Mouse (Mus musculus): ENCODE results near the gene B3gat3. TPM values are rescaled to one million over a fixed set of nuclear protein-coding genes. Genes with fewer than 3 reads are reported as not detected.

Gene B3gat3
- polyA plus RNA-seq, 1 experiment from 2014 or later: 44.0 TPM

DNA sequence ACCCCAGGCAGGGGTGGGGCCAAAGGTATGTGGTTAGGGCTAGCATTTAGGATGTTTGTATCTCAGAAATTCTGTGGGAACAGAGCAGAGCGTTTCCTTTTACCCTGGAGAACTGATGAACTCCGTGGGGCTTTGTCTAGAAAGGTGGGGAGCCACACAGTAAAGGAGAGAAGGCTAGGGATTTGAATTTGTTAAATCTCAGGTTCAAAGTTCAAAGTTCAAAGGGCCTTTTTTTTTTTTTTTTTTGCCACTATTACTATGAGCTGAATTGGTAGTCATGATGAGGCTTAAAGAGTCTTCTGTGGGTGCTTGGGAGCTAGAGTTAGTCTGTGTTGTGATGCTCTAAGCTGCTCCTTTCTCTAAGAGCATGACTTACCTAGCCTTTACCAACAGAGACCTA lies 16.6 kb downstream of the B3gat3 start:
- no peak overlapping the region for H3K4me3 ChIP-seq (ENCODE audit: low read length)
- H3K4me2 ChIP-seq (ENCODE audit: low read depth, low read length): no peak overlapping the region
- peaks cover 22% of the 10 kb centered on the region for H3K36me3 ChIP-seq (ENCODE audit: control insufficient read depth, insufficient read depth, low read length)
- no peak overlapping the region for H3K27ac ChIP-seq (ENCODE audit: low read length)
- no peaks in the 10 kb centered on the region for H3K27me3 ChIP-seq (replicated peaks; ENCODE audit: control insufficient read depth, insufficient read depth, low read length)
- 73% methylated on average over 2 of the region's 2 CpGs for WGBS
- no peak overlapping the region for H3K9ac ChIP-seq (ENCODE audit: low read depth, low read length)
- no peak for ATAC-seq
- no peaks in the 10 kb centered on the region for H3K9me3 ChIP-seq (ENCODE audit: control insufficient read depth, low read length)
- H3K4me1 ChIP-seq (ENCODE audit: control insufficient read depth, insufficient read depth, low read length): peaks cover 9% of the 10 kb centered on the region

DNA sequence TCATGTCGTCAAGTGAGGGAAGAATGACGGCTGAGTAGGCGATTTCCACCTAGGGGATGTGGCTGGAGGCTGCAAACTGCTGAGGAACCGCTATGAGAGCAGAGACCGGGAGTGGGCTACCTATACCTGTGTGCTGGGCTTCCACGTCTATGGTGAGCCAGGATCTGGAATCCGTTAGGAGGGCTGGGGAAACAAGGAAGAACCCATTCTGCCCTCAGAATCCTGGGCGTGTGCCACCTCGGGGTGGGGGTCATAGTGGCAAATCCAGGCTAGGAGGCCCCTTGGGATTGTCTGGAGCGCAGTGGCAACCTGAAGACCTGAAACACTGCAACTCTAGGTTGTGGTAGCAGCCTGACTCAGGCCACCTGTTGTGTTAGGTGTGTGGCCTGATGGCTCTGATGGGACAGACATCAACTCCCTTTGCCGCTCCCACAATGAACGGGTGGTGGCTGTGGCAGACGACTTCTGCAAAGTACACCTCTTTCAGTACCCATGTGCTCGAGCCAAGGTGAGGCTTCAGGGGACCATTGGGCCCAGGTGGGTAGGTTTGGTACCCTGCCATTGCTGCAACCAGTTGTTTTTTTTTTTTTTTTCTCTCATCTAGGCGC lies 20.5 kb downstream of the B3gat3 start:
- Histone ChIP-seq H3K27ac (ENCODE audit: low read length) (peak overlapping the region; percentile 75; the same call in 1 of the 2 replicates), H3K36me3 (ENCODE audit: control insufficient read depth, insufficient read depth, low read length) (peaks cover 12% of the 10 kb centered on the region), H3K9ac (ENCODE audit: low read depth, low read length) (peak overlapping the region; percentile 86), H3K4me1 (ENCODE audit: control insufficient read depth, insufficient read depth, low read length) (peaks cover 28% of the 10 kb centered on the region), H3K9me3 (ENCODE audit: control insufficient read depth, low read length) (no peaks in the 10 kb centered on the region), H3K27me3 (replicated peaks; ENCODE audit: control insufficient read depth, insufficient read depth, low read length) (no peaks in the 10 kb centered on the region), H3K4me3 (ENCODE audit: low read length) (no peak overlapping the region), H3K4me2 (ENCODE audit: low read depth, low read length) (peak overlapping the region; percentile 74; the same call in 1 of the 2 replicates)
- 81% methylated on average over 15 of the region's 15 CpGs for WGBS
- no peak for ATAC-seq

DNA sequence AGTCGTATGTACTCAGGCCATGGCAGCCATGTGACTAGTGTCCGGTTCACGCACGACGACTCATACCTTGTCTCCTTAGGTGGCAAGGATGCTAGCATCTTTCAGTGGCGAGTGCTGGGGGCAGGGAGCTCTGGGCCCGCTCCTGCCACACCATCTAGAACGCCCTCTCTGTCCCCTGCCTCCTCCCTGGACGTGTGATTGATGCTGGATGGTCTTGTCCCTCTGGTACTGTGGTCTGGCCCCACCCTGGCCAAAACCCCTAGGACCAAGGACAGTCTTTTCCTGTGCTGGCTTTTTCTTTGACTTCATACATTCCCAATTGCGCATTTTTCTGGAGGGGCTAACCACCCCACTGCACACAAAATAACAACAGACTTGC lies 21.0 kb downstream of the B3gat3 start:
- Histone ChIP-seq H3K9me3 (ENCODE audit: control insufficient read depth, low read length) (no peaks in the 10 kb centered on the region), H3K4me3 (ENCODE audit: low read length) (peak overlapping the region; percentile 62), H3K36me3 (ENCODE audit: control insufficient read depth, insufficient read depth, low read length) (peaks cover 14% of the 10 kb centered on the region), H3K27ac (ENCODE audit: low read length) (peak overlapping the region; percentile 75), H3K4me2 (ENCODE audit: low read depth, low read length) (peak overlapping the region; percentile 74), H3K9ac (ENCODE audit: low read depth, low read length) (peak overlapping the region; percentile 86), H3K27me3 (replicated peaks; ENCODE audit: control insufficient read depth, insufficient read depth, low read length) (no peaks in the 10 kb centered on the region), H3K4me1 (ENCODE audit: control insufficient read depth, insufficient read depth, low read length) (peaks cover 28% of the 10 kb centered on the region)
- ATAC-seq: peak; percentile 13
- WGBS: 37% methylated on average over 10 of the region's 10 CpGs

DNA sequence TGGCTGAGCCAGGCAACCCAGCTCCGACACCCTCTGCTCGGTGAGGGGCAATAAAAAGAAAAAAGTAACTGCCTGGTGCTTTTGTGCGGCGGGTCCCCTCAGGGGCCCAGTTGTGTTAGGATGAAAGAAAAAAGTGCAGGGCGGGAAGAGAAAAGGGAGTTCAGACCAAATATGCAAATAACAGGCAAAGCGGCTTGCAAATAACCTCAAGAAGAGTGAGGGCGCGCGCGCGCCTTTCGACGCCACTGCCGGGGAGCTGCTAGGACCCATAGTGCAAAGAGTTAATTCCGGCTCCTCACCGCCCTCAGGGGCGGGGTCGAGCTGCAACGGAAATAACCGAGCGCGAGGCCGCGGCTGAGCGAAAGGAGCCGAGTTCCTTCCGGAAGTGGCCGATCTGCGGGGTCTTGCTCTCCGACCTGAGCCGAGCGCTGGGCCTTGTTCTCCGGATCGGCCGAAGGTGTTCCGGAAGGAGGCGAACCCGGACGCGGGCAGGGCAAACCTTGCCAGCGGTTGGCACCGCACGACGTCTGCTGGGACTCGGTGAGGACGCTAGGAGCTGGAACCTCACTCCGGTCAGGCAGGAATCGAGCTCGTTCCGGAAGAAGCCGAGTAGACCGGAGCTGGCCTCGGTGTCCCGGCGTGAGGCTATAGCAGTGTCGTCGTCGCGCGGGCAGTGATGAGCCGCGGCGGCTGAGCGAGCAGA lies 21.5 kb downstream of the B3gat3 start, which contains the start of gene Mta2:
Gene Mta2 (plus strand): TSS at position 361 of the 703 bp plus-strand sequence.
- H3K9me3 ChIP-seq (ENCODE audit: control insufficient read depth, low read length): no peaks in the 10 kb centered on the region
- H3K4me2 ChIP-seq (ENCODE audit: low read depth, low read length): peak within 1 kb of the TSS; percentile 74
- WGBS: under 1% methylated on average over 64 of the region's 64 CpGs
- H3K9ac ChIP-seq (ENCODE audit: low read depth, low read length): peak within 1 kb of the TSS; percentile 86
- peak within 1 kb of the TSS; percentile 62 for H3K4me3 ChIP-seq (ENCODE audit: low read length)
- peaks cover 16% of the 10 kb centered on the region for H3K36me3 ChIP-seq (ENCODE audit: control insufficient read depth, insufficient read depth, low read length)
- peak within 1 kb of the TSS; percentile 92 for H3K27ac ChIP-seq (ENCODE audit: low read length)
- no peaks in the 10 kb centered on the region for H3K27me3 ChIP-seq (replicated peaks; ENCODE audit: control insufficient read depth, insufficient read depth, low read length)
- ATAC-seq: peak; percentile 95
- H3K4me1 ChIP-seq (ENCODE audit: control insufficient read depth, insufficient read depth, low read length): peaks cover 28% of the 10 kb centered on the region

DNA sequence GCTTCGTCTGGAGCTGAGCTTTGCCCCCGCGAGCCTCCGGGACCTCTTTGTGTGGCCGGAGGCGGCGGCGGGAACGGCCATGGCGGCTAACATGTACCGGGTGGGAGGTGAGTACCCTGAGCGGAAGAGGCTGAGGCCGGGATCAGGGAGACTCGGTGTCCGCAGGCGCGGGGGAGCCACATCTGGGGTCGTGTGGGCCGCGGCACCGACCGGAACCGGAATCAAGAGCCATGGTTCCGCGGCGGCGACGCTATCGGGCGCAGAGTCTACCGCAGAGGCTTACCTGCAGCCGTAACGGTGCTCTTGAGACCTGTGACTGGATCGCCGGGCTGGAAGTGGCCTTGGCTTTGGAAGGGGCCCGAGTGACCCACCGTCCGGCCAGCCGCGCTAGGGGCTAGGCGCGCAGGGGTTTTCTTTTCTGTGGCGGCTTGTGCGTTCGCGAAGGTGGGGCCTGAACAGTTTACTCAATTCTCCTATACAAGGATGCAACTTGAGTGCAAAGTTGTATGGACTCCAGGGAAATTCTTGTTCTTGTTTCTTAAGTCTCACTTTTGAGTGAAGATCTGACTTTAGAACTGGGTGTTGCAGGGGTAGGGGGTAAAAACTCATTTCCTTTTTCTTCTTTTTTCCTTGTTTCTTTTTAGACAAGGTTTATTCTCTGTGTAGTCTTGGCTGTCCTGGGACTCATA lies 22.2 kb downstream of the B3gat3 start:
- Histone ChIP-seq H3K4me3 (ENCODE audit: low read length) (peak overlapping the region; percentile 62), H3K9me3 (ENCODE audit: control insufficient read depth, low read length) (no peaks in the 10 kb centered on the region), H3K36me3 (ENCODE audit: control insufficient read depth, insufficient read depth, low read length) (peaks cover 17% of the 10 kb centered on the region), H3K27me3 (replicated peaks; ENCODE audit: control insufficient read depth, insufficient read depth, low read length) (no peaks in the 10 kb centered on the region), H3K4me1 (ENCODE audit: control insufficient read depth, insufficient read depth, low read length) (peaks cover 28% of the 10 kb centered on the region), H3K9ac (ENCODE audit: low read depth, low read length) (peak overlapping the region; percentile 86), H3K27ac (ENCODE audit: low read length) (peak overlapping the region; percentile 92), H3K4me2 (ENCODE audit: low read depth, low read length) (peak overlapping the region; percentile 63)
- peak; percentile 54 for ATAC-seq
- WGBS: under 1% methylated on average over 46 of the region's 46 CpGs

DNA sequence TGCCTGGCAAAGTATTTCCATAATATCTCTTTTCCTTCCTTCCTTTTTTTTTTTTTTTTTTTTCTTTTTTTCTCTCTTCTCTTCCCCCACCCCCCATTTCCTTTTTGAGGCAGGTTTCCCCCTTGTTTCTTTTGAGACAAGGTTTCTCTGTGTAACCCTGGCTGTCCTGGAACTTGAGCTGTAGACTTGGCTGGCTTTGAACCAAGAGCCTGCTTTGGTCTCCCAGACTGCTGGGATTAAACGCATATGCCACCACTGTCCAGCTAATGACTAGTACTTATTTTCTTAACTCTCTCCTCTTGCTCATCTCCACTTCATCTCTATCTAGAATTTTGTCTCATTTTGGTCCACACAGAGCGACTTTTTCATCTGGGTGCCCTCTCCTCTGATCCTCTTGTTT lies 22.9 kb downstream of the B3gat3 start:
- Histone ChIP-seq H3K9ac (ENCODE audit: low read depth, low read length) (peak overlapping the region; percentile 86), H3K4me3 (ENCODE audit: low read length) (peak overlapping the region; percentile 62), H3K27me3 (replicated peaks; ENCODE audit: control insufficient read depth, insufficient read depth, low read length) (no peaks in the 10 kb centered on the region), H3K9me3 (ENCODE audit: control insufficient read depth, low read length) (no peaks in the 10 kb centered on the region), H3K4me2 (ENCODE audit: low read depth, low read length) (peak overlapping the region; percentile 63), H3K27ac (ENCODE audit: low read length) (peak overlapping the region; percentile 33), H3K36me3 (ENCODE audit: control insufficient read depth, insufficient read depth, low read length) (peaks cover 20% of the 10 kb centered on the region), H3K4me1 (ENCODE audit: control insufficient read depth, insufficient read depth, low read length) (peaks cover 28% of the 10 kb centered on the region)
- 59% methylated on average over 2 of the region's 2 CpGs for WGBS
- no peak for ATAC-seq

DNA sequence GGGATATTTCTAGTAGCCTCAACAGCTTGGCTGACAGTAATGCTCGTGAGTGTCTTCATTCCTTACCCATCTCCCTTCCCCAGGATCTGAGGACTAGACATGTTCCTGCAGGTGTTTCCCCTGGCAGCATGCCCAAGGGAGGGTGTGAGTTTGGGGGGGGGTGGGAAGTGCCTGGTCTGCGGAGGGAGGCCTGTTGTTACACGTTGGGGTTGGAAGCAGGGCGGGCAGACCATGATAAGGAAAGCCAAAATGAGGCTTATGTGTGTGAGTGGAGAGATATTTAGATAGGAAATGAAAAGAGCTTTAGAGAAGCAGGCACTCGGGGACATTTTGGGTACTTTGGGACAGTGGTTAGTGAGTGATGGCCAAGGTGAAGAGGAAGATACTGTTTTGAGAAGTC lies 23.9 kb downstream of the B3gat3 start:
- no peaks in the 10 kb centered on the region for H3K27me3 ChIP-seq (replicated peaks; ENCODE audit: control insufficient read depth, insufficient read depth, low read length)
- 0 out of 2 replicates have a peak overlapping the region, but pooled peaks have one; percentile 25 for H3K27ac ChIP-seq (ENCODE audit: low read length)
- H3K36me3 ChIP-seq (ENCODE audit: control insufficient read depth, insufficient read depth, low read length): peaks cover 20% of the 10 kb centered on the region
- peak overlapping the region; percentile 63 for H3K4me2 ChIP-seq (ENCODE audit: low read depth, low read length)
- 0 out of 2 replicates have a peak overlapping the region, but pooled peaks have one; percentile 13 for H3K4me3 ChIP-seq (ENCODE audit: low read length)
- ATAC-seq: no peak
- H3K9me3 ChIP-seq (ENCODE audit: control insufficient read depth, low read length): no peaks in the 10 kb centered on the region
- peaks cover 28% of the 10 kb centered on the region for H3K4me1 ChIP-seq (ENCODE audit: control insufficient read depth, insufficient read depth, low read length)
- H3K9ac ChIP-seq (ENCODE audit: low read depth, low read length): peak overlapping the region; percentile 26
- WGBS: 39% methylated on average over 5 of the region's 5 CpGs

DNA sequence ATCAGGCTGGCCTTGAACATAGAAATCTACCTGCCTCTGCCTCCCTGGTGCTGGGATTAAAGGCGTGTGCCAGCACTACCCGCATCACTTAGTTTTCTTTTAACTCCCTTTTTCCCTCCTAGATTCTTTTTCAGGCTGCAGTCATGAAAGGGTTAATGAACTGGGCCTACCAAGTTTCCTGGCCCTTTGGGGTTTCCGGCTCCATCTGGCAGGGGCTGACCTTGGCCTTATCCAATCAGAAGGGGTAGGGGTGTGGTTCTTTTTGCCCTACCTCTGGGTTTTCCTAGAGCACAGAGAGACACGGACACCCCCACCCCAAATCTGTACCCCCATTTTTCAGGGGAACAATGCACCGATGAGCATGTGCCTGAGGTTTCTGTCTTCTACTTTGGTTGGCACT lies 24.6 kb downstream of the B3gat3 start:
- Histone ChIP-seq H3K9me3 (ENCODE audit: control insufficient read depth, low read length) (no peaks in the 10 kb centered on the region), H3K9ac (ENCODE audit: low read depth, low read length) (peak overlapping the region; percentile 58), H3K4me3 (ENCODE audit: low read length) (peak overlapping the region; percentile 37), H3K27me3 (replicated peaks; ENCODE audit: control insufficient read depth, insufficient read depth, low read length) (no peaks in the 10 kb centered on the region), H3K36me3 (ENCODE audit: control insufficient read depth, insufficient read depth, low read length) (peaks cover 20% of the 10 kb centered on the region), H3K4me1 (ENCODE audit: control insufficient read depth, insufficient read depth, low read length) (peaks cover 28% of the 10 kb centered on the region), H3K27ac (ENCODE audit: low read length) (peak overlapping the region; percentile 41; the same call in 1 of the 2 replicates), H3K4me2 (ENCODE audit: low read depth, low read length) (peak overlapping the region; percentile 56)
- WGBS: 23% methylated on average over 5 of the region's 5 CpGs
- no peak for ATAC-seq

DNA sequence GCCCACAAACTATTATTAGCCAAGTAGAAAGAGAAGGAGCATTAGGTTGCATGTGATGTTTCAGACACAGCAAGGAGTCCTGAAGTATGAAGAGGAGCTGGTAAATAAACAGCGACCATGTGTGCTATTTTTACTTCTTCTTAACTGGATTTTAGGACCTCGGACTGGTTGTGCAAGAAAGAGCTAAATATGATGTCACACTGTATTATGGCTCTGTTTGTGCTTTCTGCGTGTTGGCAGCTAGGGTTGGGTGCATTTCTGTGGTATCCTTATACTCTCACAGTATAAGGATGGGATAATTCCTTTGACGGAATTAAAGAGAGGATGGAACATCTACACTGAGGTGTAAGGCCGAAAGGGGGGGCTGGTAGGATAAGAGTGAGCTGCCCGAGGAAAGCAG lies 25.1 kb downstream of the B3gat3 start:
- Histone ChIP-seq H3K4me1 (ENCODE audit: control insufficient read depth, insufficient read depth, low read length) (peaks cover 28% of the 10 kb centered on the region), H3K4me3 (ENCODE audit: low read length) (peak overlapping the region; percentile 37), H3K4me2 (ENCODE audit: low read depth, low read length) (peak overlapping the region; percentile 56), H3K9ac (ENCODE audit: low read depth, low read length) (peak overlapping the region; percentile 58), H3K27me3 (replicated peaks; ENCODE audit: control insufficient read depth, insufficient read depth, low read length) (no peaks in the 10 kb centered on the region), H3K36me3 (ENCODE audit: control insufficient read depth, insufficient read depth, low read length) (peaks cover 20% of the 10 kb centered on the region), H3K27ac (ENCODE audit: low read length) (peak overlapping the region; percentile 41; the same call in 1 of the 2 replicates), H3K9me3 (ENCODE audit: control insufficient read depth, low read length) (no peaks in the 10 kb centered on the region)
- ATAC-seq: no peak
- 78% methylated on average over 6 of the region's 6 CpGs for WGBS

Measured in intestine, embryonic 16.5 days (tissue).